Mouse (Mus musculus) megakaryocyte, embryonic 14.5 days (primary cell): ENCODE data around the gene Rrp36.

ENCODE experiments used
- FLI1 ChIP-seq: IDR thresholded peaks from 2 replicates; pipeline ENCODE4 v1.6.1; 2012; ENCODE audit warnings: low read length, inconsistent platforms, mixed read lengths
- GATA1 ChIP-seq: IDR thresholded peaks from 3 replicates; pipeline ENCODE4 v1.6.1; 2012; ENCODE audit warnings: mixed read lengths, low read length, inconsistent platforms, borderline replicate concordance

GRCm38 (mm10) chr17:46713849-46714248 is 39.7 kb upstream of the Rrp36 start:
- TF ChIP-seq GATA1, result no peak
- no peak for TF ChIP-seq FLI1
